Mouse (Mus musculus) ZHBTc4 (cell line): ENCODE measurements around the gene Glis3.

Source experiments
- DNase-seq: peaks from one replicate; pipeline ENCODE4 v3.0.0-alpha.2; 2011; ENCODE audit warnings: low read depth, low spot score

Gene Glis3

GRCm38 (mm10) chr19:28656882-28657281 lies 23.0 kb downstream of the Glis3 start:
- no peak for DNase-seq

DNA sequence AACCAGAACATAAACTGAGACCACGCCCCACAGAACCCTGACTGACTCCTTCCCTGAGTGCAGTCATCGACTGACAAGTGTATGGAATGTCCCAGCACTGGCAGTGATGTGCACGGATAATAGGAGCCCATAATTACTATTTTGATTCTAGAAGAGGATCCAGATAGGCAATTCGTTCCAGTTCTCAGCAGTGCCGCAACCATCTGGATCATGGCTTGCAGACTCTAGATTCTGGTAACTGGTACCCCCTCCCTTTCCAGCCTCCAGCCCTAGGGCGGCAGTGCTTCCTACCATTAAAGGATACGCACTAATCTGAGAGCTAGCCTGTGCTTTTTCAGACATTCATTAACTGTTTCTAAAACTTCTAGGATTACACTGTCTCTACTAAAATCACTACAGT lies 24.7 kb downstream of the Glis3 start:
- DNase-seq: no peak

DNA sequence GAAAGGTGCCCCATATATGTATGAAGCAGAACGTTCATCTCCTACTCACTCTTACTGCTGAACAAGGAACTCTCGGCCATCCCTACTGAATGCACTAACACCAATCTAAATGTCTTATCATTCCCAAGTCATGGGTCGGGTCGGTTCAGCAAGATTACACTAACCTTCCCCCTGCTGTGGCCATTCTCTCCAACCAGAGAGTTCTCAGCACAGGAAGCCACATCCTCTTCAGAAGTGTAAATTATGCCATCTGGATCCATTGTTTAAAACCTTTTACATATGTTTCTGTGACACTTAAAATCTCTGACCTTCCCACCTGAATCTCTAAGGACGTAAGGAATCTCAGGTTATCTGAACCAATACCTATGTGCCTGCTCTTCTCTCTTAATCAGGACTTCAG lies 29.0 kb downstream of the Glis3 start:
- DNase-seq: peak; percentile 85

DNA sequence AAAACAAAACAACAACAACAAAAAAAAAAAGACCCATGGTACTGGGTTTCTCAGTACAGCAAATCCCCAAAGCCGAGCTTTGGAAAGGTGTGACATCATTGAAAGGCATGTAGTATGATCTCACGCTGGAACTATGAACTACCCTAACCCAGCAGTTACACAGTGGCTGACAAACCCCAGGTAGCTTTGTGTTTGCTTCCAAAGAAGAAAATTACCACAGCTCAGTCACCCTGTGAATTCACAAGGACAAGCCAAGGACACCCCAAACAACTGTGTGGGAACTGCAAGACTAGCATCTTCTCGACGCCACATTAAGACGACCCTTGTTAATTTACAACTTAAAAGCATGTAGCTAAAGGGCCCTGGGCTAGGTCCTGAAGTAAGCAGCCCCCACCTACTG lies 30.4 kb downstream of the Glis3 start:
- DNase-seq: peak; percentile 73

GRCm38 (mm10) chr19:28648881-28649280 lies 31.0 kb downstream of the Glis3 start:
- peak; percentile 84 for DNase-seq

DNA sequence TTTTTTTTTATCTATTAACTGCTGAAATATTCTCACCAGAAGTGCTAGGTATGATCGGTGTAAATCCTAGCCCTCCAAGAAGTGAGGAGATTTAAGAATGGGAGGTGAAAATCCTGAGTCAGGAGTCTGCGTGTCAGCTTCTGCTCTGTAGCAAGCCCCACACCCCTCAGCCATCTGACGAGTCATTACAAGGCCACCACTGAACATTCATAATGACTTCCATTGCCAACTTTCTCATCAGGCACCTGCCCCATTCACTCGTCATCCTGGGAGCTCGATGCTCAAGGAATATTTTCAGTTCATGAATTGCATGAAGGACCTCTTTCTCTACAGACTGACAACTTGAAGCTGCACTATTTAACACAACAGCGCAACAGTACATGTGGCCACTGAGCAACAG lies 32.5 kb downstream of the Glis3 start:
- no peak for DNase-seq

- DNase-seq: peak; percentile 59
Observed at GRCm38 (mm10) chr19:28646286-28646685, 33.6 kb downstream of the Glis3 start.

- no peak for DNase-seq
Observed at GRCm38 (mm10) chr19:28640861-28641381, 39.0 kb downstream of the Glis3 start.

- no peak for DNase-seq
Observed at GRCm38 (mm10) chr19:28635991-28636553, 43.8 kb downstream of the Glis3 start.

DNA sequence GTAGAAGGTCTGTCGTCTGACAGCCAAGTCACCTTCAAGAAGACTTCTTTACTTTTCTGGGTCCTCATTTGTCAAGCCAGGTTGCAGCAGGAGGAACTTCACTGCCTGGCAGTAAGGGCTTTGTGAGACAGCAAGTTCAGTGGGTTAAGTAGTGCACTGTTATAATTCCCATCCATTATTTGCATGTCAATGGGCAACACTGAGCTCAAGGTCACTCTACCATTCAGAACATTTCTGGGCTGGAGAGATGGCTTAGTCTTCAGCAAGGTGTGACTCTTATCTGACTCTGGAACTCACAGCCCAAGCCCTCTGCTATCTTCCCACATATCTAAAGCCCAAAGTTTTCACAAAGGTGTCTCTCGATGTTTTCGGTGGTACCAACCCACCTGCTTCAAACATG lies 44.9 kb downstream of the Glis3 start:
- peak; percentile 85 for DNase-seq

DNA sequence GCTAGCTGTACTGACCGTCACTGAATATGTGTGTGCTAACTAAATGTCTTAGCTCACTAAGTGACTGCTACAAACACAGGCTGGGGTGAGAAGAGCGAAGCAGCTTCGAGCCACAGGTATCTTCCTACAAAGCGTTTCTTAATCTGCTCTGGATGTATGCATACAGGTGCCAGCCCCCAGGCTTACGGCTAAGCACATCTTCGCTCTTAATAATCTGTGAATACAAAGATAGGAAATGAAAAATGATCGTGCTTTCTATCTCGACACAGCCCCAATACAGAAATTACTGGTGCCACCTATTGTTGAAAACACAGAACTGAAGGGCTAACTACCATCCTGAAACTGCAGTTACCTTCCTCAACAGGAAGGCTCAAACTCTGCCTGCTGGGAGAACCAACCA lies 51.5 kb downstream of the Glis3 start:
- DNase-seq: peak; percentile 32

DNA sequence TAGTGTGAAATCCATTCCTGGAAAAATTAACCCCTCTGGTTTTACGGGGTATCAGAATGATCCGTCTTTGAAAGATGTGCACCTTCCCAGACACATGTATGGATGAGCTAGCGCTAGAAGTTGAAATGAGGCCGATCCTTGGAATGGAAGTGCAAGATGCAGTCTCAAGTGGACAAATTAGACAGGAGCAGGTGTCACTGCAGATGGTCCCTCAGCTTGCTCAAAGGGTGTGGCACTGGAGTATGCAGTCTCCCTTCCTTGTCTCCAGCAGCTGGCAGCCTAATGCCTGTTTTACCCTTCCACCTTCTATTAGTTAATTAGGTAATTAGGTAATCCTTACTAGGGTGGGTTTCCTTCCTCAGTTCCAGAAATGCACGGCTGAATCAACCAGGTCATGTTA lies 53.7 kb downstream of the Glis3 start:
- no peak for DNase-seq

- no peak for DNase-seq
Observed at GRCm38 (mm10) chr19:28624571-28624970, 55.3 kb downstream of the Glis3 start.

DNA sequence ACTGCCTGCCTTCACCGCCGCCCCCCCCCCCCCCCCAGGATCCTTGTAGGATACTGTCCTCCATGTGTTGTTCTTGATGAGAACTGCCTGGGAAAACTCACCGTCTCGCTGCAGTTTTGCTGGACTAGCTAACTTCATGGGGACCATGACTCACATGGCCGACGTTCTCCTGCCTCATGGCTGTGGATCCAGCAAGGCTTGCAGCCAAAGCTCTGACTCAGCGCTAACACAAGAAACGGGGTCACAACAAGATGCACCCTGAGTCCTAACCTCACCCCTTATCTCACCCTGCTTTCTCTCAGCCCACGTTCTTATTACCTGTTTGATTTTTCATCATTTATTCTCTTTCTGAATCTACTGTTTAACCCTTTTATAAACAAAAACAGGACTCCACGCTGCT lies 56.2 kb downstream of the Glis3 start:
- DNase-seq: no peak

DNA sequence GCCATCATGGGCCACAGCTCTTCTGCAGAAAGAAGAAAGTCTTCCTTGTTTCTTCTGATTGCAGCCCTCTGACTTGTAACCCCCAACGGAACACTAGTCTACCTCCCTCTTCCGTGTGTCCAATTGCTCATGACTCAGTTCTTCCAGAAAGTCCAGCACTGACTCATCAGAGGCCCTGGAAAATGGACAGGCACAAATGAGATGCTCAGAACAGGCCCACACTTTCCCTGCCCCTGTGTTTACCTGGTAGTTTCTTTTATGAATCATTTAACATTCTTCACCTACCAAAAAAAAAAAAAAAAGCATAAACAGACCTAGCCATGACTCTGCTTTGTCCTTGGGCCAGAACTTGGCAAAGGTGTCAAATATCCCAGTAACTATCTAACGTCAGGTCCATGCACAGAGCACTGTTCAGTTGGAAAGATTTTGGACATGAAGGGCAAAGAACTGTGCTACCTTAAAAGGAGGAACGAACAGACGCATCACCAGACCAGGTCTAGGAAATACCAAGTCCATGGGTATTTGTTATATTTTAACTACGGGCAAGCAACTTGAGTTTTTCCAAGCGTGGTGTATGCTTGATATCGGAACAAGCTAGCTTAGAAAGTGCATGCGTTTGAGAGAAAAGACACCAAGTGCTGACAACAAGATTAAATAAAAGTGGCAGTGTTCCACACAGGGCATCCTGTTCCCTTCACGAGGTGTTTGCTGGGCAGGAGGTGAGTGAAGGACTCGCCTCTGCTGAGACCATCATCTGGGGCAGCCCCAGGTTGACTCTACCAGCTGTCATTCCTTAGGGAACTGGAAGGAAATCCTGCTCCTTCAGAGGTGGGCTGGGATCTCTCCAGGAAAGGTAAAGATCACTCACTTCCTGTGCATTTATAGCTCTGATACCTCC lies 58.0 kb downstream of the Glis3 start:
- DNase-seq: no peak

GRCm38 (mm10) chr19:28617736-28618135 lies 62.1 kb downstream of the Glis3 start:
- no peak for DNase-seq

- DNase-seq: no peak
Observed at GRCm38 (mm10) chr19:28617191-28617590, 62.7 kb downstream of the Glis3 start.

GRCm38 (mm10) chr19:28616487-28616886 lies 63.4 kb downstream of the Glis3 start:
- DNase-seq: no peak

GRCm38 (mm10) chr19:28612249-28612648 lies 67.6 kb downstream of the Glis3 start:
- DNase-seq: no peak

- no peak for DNase-seq
Observed at GRCm38 (mm10) chr19:28608747-28609146, 71.1 kb downstream of the Glis3 start.

DNA sequence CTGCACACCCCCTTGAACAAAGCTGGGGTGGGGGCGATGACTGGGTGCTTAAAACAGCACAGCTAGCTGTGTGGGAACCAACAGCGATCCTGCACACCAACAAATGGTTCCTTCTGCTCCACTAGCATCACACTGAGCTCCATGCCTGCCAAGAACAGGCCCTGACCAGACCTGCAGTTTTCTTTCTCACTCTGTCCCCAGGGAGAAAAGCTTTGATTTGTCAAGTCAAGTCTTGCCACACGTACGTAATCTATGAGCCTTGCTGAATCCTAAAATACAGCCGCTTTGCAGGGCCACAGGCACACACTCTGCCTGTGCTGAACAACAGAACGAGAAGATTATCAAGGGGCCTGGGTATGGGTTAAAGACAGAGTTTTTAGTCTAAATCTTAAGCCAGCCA lies 71.6 kb downstream of the Glis3 start:
- DNase-seq: no peak

- DNase-seq: no peak
Observed at GRCm38 (mm10) chr19:28600866-28601265, 79.0 kb downstream of the Glis3 start.

DNA sequence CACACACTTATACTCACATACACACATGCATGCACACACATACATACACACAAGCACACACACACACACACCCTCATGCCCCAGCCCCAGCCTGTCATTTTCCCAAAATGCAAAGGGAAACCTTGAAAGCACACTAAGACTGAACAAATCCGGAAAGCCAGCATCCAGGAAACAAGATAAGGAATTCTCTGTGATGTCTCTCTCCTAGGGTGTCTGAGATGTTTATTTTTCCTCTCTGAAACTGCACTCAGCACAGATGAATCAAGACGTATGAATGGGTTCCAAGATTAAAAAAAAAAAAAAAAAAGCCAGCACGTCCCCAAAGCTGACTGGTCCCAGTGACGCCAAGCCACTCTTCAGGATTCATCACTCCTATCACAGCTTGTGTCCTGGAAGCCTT lies 85.7 kb downstream of the Glis3 start:
- DNase-seq: no peak
